Mouse (Mus musculus) intestine, embryonic 16.5 days (tissue): ENCODE data around the gene Ntn1. TPM values are rescaled to one million over a fixed set of nuclear protein-coding genes. Genes with fewer than 3 reads are reported as not detected.

ENCODE experiments used
- ATAC-seq: fragments of 200-750 bp; cut with Nextera tagmentation; 2 replicates; pipeline ENCODE4 v1.8.0; 2017; ENCODE audit warnings: moderate TSS enrichment, moderate library complexity
- H3K27ac ChIP-seq: fragments of 300-500 bp; sonication (generic); 2 replicates; pipeline ENCODE4 v1.5.1; 2014; ENCODE audit warnings: mild to moderate bottlenecking, low read length
- H3K27me3 ChIP-seq: fragments of 300-500 bp; sonication (generic); replicated peaks from 2 replicates; pipeline ENCODE4 v1.6.1; 2014; ENCODE audit warnings: low read length, control low read depth, mixed read lengths; ENCODE audit not compliant: control insufficient read depth, insufficient read depth
- H3K36me3 ChIP-seq: fragments of 300-500 bp; sonication (generic); 2 replicates; pipeline ENCODE4 v1.6.1; 2014; ENCODE audit warnings: low read length, control low read depth; ENCODE audit not compliant: control insufficient read depth, insufficient read depth
- H3K4me1 ChIP-seq: fragments of 300-500 bp; sonication (generic); 2 replicates; pipeline ENCODE4 v1.6.1; 2014; ENCODE audit warnings: low read length, control low read depth, mixed read lengths; ENCODE audit not compliant: control insufficient read depth, insufficient read depth
- H3K4me2 ChIP-seq: fragments of 300-500 bp; sonication (generic); 2 replicates; pipeline ENCODE4 v1.6.1; 2014; ENCODE audit warnings: low read depth, low read length, control low read depth
- H3K4me3 ChIP-seq: fragments of 300-500 bp; sonication (generic); 2 replicates; pipeline ENCODE4 v1.5.1; 2014; ENCODE audit warnings: mild to moderate bottlenecking, low read length
- H3K9ac ChIP-seq: fragments of 300-500 bp; sonication (generic); 2 replicates; pipeline ENCODE4 v1.6.1; 2014; ENCODE audit warnings: low read depth, low read length
- H3K9me3 ChIP-seq: fragments of 300-500 bp; sonication (generic); 2 replicates; pipeline ENCODE4 v1.6.1; 2016; ENCODE audit warnings: low read length, control low read depth; ENCODE audit not compliant: control insufficient read depth
- WGBS: fragments of 180-500 bp; shearing (Covaris S2); extraction: QIAGEN DNeasy Blood & Tissue Kit; methylation state at CpG from one replicate; pipeline ENCODE4 v1.1.7; 2014; 5-methylcytosine and 5-hydroxymethylcytosine counted together
- polyA plus RNA-seq: library from polyadenylated mRNA; unstranded; fragments of >200 nt; fragmentation: Nextera tagmentation; extraction: Ambion mirVana; gene quantifications from 2 replicates; pipeline ENCODE4 v1.2.1, GENCODE M21; 2015

The Ntn1 gene
- polyA plus RNA-seq, 1 experiment from 2014 or later: 5.6 TPM

GRCm38 (mm10) chr11:68313065-68313464, 87.6 kb downstream of the Ntn1 start:
- no peak overlapping the region for H3K4me3 ChIP-seq
- WGBS: 28% methylated on average over 7 of the region's 7 CpGs
- H3K4me1 ChIP-seq: 0 out of 2 replicates have a peak, but pooled peaks cover 3% of the 10 kb centered on the region
- H3K36me3 ChIP-seq: no peaks in the 10 kb centered on the region
- H3K27me3 ChIP-seq: no peaks in the 10 kb centered on the region
- H3K27ac ChIP-seq: no peak overlapping the region
- H3K4me2 ChIP-seq: no peak overlapping the region
- no peak for ATAC-seq
- no peak overlapping the region for H3K9ac ChIP-seq
- H3K9me3 ChIP-seq: no peaks in the 10 kb centered on the region

- 48% methylated on average over 10 of the region's 10 CpGs for WGBS
- no peak overlapping the region for H3K4me3 ChIP-seq
- no peaks in the 10 kb centered on the region for H3K36me3 ChIP-seq
- no peaks in the 10 kb centered on the region for H3K27me3 ChIP-seq
- ATAC-seq: no peak
- H3K9ac ChIP-seq: no peak overlapping the region
- no peak overlapping the region for H3K27ac ChIP-seq
- H3K9me3 ChIP-seq: no peaks in the 10 kb centered on the region
- no peak overlapping the region for H3K4me2 ChIP-seq
- H3K4me1 ChIP-seq: 0 out of 2 replicates have a peak, but pooled peaks cover 3% of the 10 kb centered on the region
Observed at GRCm38 (mm10) chr11:68308911-68309580, 91.6 kb downstream of the Ntn1 start.

GRCm38 (mm10) chr11:68305997-68306396, 94.6 kb downstream of the Ntn1 start:
- Histone ChIP-seq H3K4me1 (no peaks in the 10 kb centered on the region), H3K27ac (no peak overlapping the region), H3K9me3 (no peaks in the 10 kb centered on the region), H3K4me3 (no peak overlapping the region), H3K9ac (no peak overlapping the region), H3K4me2 (no peak overlapping the region), H3K27me3 (no peaks in the 10 kb centered on the region), H3K36me3 (no peaks in the 10 kb centered on the region)
- 0 out of 2 replicates have a peak, but pooled peaks have one; percentile 28 for ATAC-seq
- 59% methylated on average over 8 of the region's 8 CpGs for WGBS

GRCm38 (mm10) chr11:68302323-68302722, 98.3 kb downstream of the Ntn1 start:
- Histone ChIP-seq H3K27me3 (no peaks in the 10 kb centered on the region), H3K4me2 (no peak overlapping the region), H3K9me3 (no peaks in the 10 kb centered on the region), H3K27ac (no peak overlapping the region), H3K9ac (no peak overlapping the region), H3K4me1 (no peaks in the 10 kb centered on the region), H3K4me3 (no peak overlapping the region), H3K36me3 (no peaks in the 10 kb centered on the region)
- no peak for ATAC-seq
- 82% methylated on average over 7 of the region's 7 CpGs for WGBS

- H3K27me3 ChIP-seq: no peaks in the 10 kb centered on the region
- 93% methylated on average over 4 of the region's 4 CpGs for WGBS
- no peaks in the 10 kb centered on the region for H3K9me3 ChIP-seq
- no peaks in the 10 kb centered on the region for H3K36me3 ChIP-seq
- H3K4me3 ChIP-seq: no peak overlapping the region
- no peaks in the 10 kb centered on the region for H3K4me1 ChIP-seq
- H3K4me2 ChIP-seq: no peak overlapping the region
- no peak for ATAC-seq
- no peak overlapping the region for H3K27ac ChIP-seq
- no peak overlapping the region for H3K9ac ChIP-seq
Observed at GRCm38 (mm10) chr11:68301660-68302059, 99.0 kb downstream of the Ntn1 start.

- Histone ChIP-seq H3K9me3 (no peaks in the 10 kb centered on the region), H3K4me3 (no peak overlapping the region), H3K36me3 (no peaks in the 10 kb centered on the region), H3K4me2 (no peak overlapping the region), H3K27ac (no peak overlapping the region), H3K4me1 (no peaks in the 10 kb centered on the region), H3K27me3 (no peaks in the 10 kb centered on the region), H3K9ac (no peak overlapping the region)
- 82% methylated on average over 5 of the region's 5 CpGs for WGBS
- ATAC-seq: no peak
Observed at GRCm38 (mm10) chr11:68295474-68295873, 105.1 kb downstream of the Ntn1 start.

- 65% methylated on average over 8 of the region's 8 CpGs for WGBS
Observed at GRCm38 (mm10) chr11:68290631-68291030, 110.0 kb downstream of the Ntn1 start.

GRCm38 (mm10) chr11:68287331-68287730, 113.3 kb downstream of the Ntn1 start:
- no peak overlapping the region for H3K27ac ChIP-seq
- WGBS: 70% methylated on average over 5 of the region's 5 CpGs
- ATAC-seq: no peak
- H3K27me3 ChIP-seq: no peaks in the 10 kb centered on the region
- H3K9ac ChIP-seq: no peak overlapping the region
- no peak overlapping the region for H3K4me3 ChIP-seq
- no peaks in the 10 kb centered on the region for H3K36me3 ChIP-seq
- H3K9me3 ChIP-seq: no peaks in the 10 kb centered on the region
- no peak overlapping the region for H3K4me2 ChIP-seq
- peaks cover 8% of the 10 kb centered on the region; the same call in 1 of the 2 replicates for H3K4me1 ChIP-seq

More at GRCm38 (mm10) chr11:68290631-68291030, 110.0 kb downstream of the Ntn1 start:
- H3K9me3 ChIP-seq: no peaks in the 10 kb centered on the region
- no peak overlapping the region for H3K4me2 ChIP-seq
- no peak overlapping the region for H3K9ac ChIP-seq
- peaks cover 8% of the 10 kb centered on the region; the same call in 1 of the 2 replicates for H3K4me1 ChIP-seq
- H3K27me3 ChIP-seq: no peaks in the 10 kb centered on the region
- no peaks in the 10 kb centered on the region for H3K36me3 ChIP-seq
- no peak overlapping the region for H3K4me3 ChIP-seq
- H3K27ac ChIP-seq: no peak overlapping the region
- no peak for ATAC-seq

GRCm38 (mm10) chr11:68286142-68286808, 114.3 kb downstream of the Ntn1 start:
- H3K4me3 ChIP-seq: no peak overlapping the region
- H3K4me2 ChIP-seq: no peak overlapping the region
- H3K27ac ChIP-seq: peak overlapping the region; percentile 39; the same call in 1 of the 2 replicates
- no peaks in the 10 kb centered on the region for H3K9me3 ChIP-seq
- ATAC-seq: peak; percentile 59; the same call in 1 of the 2 replicates
- no peaks in the 10 kb centered on the region for H3K27me3 ChIP-seq
- H3K4me1 ChIP-seq: peaks cover 8% of the 10 kb centered on the region; the same call in 1 of the 2 replicates
- no peaks in the 10 kb centered on the region for H3K36me3 ChIP-seq
- WGBS: 34% methylated on average over 10 of the region's 10 CpGs
- no peak overlapping the region for H3K9ac ChIP-seq
